Mouse (Mus musculus): ENCODE measurements at regions not wholly inside any gene's neighbourhood (a gene's known extent, or its start where the extent isn't known, plus 50 kb on each side); places are given as distances from the start of the nearest gene placed in this dataset.

DNA sequence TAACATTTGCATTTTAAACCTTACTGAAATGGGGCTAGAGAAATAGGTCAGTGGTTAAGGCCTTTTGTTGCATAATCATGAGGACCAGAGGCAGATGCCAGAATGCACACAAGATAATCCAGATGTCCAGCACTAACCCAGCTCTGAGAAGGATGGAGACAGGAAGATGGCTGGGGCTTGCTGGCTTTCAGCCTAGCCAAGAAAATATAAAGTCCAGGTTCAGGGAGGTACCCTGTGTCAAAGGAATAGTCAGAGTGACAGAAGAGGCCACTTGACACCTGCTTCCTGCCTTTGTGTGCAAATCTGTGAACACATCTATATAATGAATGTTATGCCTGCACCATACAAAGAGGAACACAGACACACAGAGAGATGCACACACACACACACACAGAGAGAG, 116.8 kb downstream of the Psat1 start:
- Histone ChIP-seq H3K4me3 (ENCODE audit: low read depth, low read length) (no peak overlapping the region), H3K27me3 (ENCODE audit: insufficient read depth, low read length) (no peaks in the 10 kb centered on the region), H3K27ac (ENCODE audit: low read depth, low read length) (no peak overlapping the region), H3K4me1 (ENCODE audit: insufficient read depth) (no peaks in the 10 kb centered on the region), H3K9ac (no peak overlapping the region), H3K9me3 (ENCODE audit: low read length) (no peaks in the 10 kb centered on the region), H3K36me3 (ENCODE audit: insufficient read depth) (no peaks in the 10 kb centered on the region), H3K4me2 (ENCODE audit: low read depth) (no peak overlapping the region)
- ATAC-seq (no peak), DNase-seq (no peak)
- TF ChIP-seq CTCF (IDR thresholded peaks at IDR 0.05; ENCODE audit: low read depth): no peak

DNA sequence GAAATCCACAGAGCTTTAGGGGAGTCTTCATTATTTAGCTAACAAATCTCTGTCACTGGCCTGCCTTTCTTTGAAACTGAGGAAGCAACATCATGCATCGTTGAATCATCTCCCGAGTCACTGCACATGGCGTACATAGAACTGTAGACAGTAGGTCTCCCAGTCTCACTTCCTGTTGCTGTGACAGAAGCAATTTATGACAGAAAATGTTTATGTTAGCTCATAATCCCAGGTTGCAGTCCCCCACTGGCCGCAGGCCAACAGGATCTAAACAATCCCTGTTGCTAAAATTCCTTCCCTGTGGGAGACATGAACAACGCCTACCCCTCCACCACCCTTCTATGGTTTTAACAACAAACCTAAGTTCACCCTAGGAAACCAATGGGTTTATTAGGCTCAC, 118.0 kb downstream of the Psat1 start:
- no peak for DNase-seq

DNA sequence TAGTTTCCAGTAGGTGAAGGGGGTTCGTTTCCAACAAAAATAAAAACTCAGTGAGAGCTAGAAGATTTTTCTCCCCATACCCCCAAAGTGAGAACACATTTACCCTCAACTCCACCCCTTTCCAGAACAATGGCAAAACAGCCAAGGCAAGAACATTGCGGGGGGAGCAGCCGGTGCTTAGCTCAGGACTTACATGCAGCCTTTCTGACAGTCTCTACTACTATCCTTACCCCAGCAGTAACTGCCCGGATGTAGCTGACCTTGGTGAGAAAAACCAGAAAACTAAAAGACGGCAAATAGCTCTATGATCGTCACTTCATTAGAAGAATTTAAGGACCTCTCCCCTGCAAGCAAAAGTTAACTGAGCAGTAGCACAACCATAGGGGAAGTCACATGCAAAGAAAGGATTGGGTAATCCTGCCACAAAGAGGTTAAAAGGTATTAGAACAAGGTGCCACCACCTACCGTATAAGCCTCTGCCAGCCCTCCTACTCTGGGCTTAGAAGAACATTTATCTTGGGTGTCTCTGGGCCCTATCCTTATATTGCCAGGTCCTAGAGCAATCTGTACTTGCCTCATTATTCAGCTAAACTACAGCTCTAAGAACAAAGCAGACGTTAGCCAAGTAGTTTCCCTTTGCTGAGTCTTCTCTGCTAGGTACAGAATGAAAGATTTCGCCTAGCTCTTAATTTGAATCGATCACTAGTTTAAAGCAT, 119.0 kb downstream of the Psat1 start:
- WGBS: 76% methylated on average over 10 of the region's 10 CpGs
- no peak overlapping the region for H3K4me3 ChIP-seq (ENCODE audit: low read depth, low read length)
- H3K27me3 ChIP-seq (ENCODE audit: insufficient read depth, low read length): no peaks in the 10 kb centered on the region
- no peak overlapping the region for H3K27ac ChIP-seq (ENCODE audit: low read depth, low read length)
- ATAC-seq (no peak), DNase-seq (no peak)
- H3K4me1 ChIP-seq (ENCODE audit: insufficient read depth): no peaks in the 10 kb centered on the region
- no peak overlapping the region for H3K4me2 ChIP-seq (ENCODE audit: low read depth)
- H3K36me3 ChIP-seq (ENCODE audit: insufficient read depth): no peaks in the 10 kb centered on the region
- TF ChIP-seq CTCF (IDR thresholded peaks at IDR 0.05; ENCODE audit: low read depth): no peak
- no peak overlapping the region for H3K9ac ChIP-seq
- no peaks in the 10 kb centered on the region for H3K9me3 ChIP-seq (ENCODE audit: low read length)

More for the DNA sequence above, 118.0 kb downstream of the Psat1 start:
- no peak overlapping the region for H3K4me2 ChIP-seq (ENCODE audit: low read depth)
- no peak for ATAC-seq
- TF ChIP-seq CTCF (IDR thresholded peaks at IDR 0.05; ENCODE audit: low read depth): no peak
- H3K9ac ChIP-seq: no peak overlapping the region
- 74% methylated on average over 5 of the region's 5 CpGs for WGBS
- no peaks in the 10 kb centered on the region for H3K27me3 ChIP-seq (ENCODE audit: insufficient read depth, low read length)
- H3K4me3 ChIP-seq (ENCODE audit: low read depth, low read length): no peak overlapping the region
- no peaks in the 10 kb centered on the region for H3K9me3 ChIP-seq (ENCODE audit: low read length)
- H3K36me3 ChIP-seq (ENCODE audit: insufficient read depth): no peaks in the 10 kb centered on the region
- H3K4me1 ChIP-seq (ENCODE audit: insufficient read depth): no peaks in the 10 kb centered on the region
- no peak overlapping the region for H3K27ac ChIP-seq (ENCODE audit: low read depth, low read length)

DNA sequence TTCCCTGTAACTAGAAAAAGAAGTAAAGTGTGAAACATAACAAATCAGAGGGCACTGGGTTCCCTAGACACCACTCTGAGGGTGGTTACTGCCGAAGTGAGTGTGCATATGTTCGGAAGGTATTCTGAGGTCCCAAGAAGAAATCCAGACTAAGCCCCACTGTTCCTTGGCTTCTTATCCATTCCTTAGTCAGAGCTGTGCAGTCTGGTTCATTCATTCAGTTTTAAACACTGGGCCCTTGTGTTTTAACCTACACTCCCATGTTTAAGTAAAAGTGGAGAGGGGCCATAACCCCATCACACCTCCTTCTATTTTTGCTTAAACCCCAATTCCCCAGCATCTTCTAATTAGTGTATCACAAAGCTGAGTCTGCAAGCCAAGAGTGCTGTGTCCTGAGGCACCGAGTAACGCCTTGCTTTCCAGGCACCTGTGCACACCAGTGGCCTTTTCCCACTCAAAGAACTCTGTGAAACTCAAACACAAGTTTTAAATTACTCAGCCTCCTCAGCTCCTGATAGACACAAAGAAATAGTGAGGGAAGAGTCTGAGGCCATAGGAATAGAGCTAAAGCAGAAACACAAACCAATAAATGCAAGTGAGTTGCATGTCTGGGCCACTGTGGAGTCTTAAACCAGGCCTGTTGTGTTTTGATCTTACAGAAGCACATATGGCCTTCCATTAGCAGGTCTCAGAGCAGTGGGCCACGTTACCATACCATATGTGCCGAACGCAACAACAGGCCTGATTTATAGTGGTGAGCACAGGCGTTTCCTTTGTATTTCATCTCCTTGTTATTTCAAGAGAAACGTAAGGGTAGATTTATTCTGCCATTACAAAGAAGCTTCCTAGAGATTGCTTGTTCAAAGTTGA, 119.8 kb downstream of the Psat1 start:
- TF ChIP-seq CTCF (IDR thresholded peaks at IDR 0.05; ENCODE audit: low read depth): no peak
- Histone ChIP-seq H3K9ac (no peak overlapping the region), H3K36me3 (ENCODE audit: insufficient read depth) (no peaks in the 10 kb centered on the region), H3K27me3 (ENCODE audit: insufficient read depth, low read length) (no peaks in the 10 kb centered on the region), H3K27ac (ENCODE audit: low read depth, low read length) (no peak overlapping the region), H3K4me3 (ENCODE audit: low read depth, low read length) (no peak overlapping the region), H3K9me3 (ENCODE audit: low read length) (no peaks in the 10 kb centered on the region), H3K4me1 (ENCODE audit: insufficient read depth) (no peaks in the 10 kb centered on the region), H3K4me2 (ENCODE audit: low read depth) (no peak overlapping the region)
- ATAC-seq: no peak
- no peak for DNase-seq
- WGBS: 68% methylated on average over 9 of the region's 9 CpGs

DNA sequence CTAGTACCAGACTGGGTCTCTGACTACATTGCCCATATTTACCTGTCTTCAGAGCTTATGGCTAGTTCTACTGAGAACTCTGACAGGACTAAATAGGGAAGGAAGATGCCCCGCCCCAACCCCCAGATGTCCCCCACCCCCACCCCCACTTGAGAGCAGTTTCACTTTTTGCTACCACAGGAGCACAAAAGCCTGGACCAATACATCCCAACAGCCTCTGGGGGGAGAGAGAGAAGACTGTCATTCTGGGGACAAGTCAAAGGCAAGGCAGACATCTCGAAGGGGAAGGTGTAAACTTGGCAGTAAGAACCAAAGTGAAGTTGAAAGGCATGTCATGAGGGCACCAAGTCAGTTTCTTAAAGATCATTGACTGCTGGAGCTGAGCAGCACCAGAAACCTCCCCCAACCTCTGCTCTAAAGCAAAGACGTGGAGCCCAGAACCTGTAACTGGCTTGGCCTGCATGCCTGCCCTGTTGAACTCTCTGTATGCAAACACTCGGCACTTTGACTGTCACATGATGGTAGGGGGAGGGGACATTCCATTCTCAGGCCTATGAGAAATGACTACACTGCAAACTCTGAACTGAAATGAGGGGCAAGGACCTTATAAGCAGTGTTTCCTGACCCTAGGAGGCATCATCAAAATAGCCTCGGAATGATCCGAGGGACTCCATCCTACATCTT, 123.3 kb downstream of the Psat1 start:
- DNase-seq: no peak
- Histone ChIP-seq H3K27me3 (ENCODE audit: insufficient read depth, low read length) (no peaks in the 10 kb centered on the region), H3K4me1 (ENCODE audit: insufficient read depth) (no peaks in the 10 kb centered on the region), H3K4me2 (ENCODE audit: low read depth) (no peak overlapping the region), H3K9ac (no peak overlapping the region), H3K9me3 (ENCODE audit: low read length) (no peaks in the 10 kb centered on the region), H3K36me3 (ENCODE audit: insufficient read depth) (no peaks in the 10 kb centered on the region), H3K4me3 (ENCODE audit: low read depth, low read length) (no peak overlapping the region), H3K27ac (ENCODE audit: low read depth, low read length) (no peak overlapping the region)
- ATAC-seq: no peak
- no peak for TF ChIP-seq CTCF (IDR thresholded peaks at IDR 0.05; ENCODE audit: low read depth)
- WGBS: 84% methylated on average over 6 of the region's 6 CpGs

DNA sequence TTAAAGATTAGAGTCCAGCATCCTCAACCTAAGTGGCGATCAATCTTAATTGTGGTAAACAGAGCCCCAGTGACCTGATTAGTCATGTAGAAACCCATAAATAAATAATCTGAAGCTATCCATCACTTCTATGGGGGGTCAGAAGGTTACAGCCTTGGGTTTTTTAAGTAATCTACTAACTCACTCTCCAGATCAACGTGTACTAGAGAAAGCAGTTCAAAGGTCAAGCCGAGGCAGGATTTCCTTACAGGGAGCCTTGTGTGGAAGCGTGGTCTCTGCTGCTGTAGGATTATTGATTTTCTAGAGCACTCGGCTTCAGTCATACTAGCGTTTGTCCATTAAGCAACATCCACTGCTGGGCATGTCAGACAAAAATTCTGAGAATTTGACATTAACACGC, 127.1 kb downstream of the Psat1 start:
- no peak overlapping the region for H3K4me2 ChIP-seq (ENCODE audit: low read depth)
- no peaks in the 10 kb centered on the region for H3K9me3 ChIP-seq (ENCODE audit: low read length)
- no peaks in the 10 kb centered on the region for H3K27me3 ChIP-seq (ENCODE audit: insufficient read depth, low read length)
- no peaks in the 10 kb centered on the region for H3K36me3 ChIP-seq (ENCODE audit: insufficient read depth)
- 84% methylated on average over 7 of the region's 7 CpGs for WGBS
- H3K9ac ChIP-seq: no peak overlapping the region
- H3K27ac ChIP-seq (ENCODE audit: low read depth, low read length): no peak overlapping the region
- DNase-seq: no peak
- no peaks in the 10 kb centered on the region for H3K4me1 ChIP-seq (ENCODE audit: insufficient read depth)
- no peak for TF ChIP-seq CTCF (IDR thresholded peaks at IDR 0.05; ENCODE audit: low read depth)
- ATAC-seq: no peak
- no peak overlapping the region for H3K4me3 ChIP-seq (ENCODE audit: low read depth, low read length)

DNA sequence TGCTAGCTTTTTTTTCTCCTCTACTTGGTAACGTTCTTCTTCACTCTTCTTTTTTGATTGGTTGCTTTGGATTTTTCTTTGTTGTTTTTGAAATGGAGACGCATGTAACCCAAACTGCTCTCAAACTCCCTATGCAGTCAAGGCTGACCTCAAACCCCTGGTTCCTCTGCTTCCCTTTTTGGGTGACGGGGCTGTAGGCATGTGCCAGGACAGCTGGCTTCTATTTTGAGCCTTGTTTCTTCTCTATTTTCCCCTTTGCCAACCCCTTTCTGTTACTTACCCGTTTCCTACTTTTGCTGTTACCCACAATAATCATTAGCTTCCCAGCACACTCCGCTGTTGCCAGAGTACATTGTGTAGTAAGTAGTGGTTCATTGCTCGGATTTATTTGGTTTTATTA, 132.0 kb downstream of the Psat1 start:
- no peak overlapping the region for H3K4me2 ChIP-seq (ENCODE audit: low read depth)
- H3K9ac ChIP-seq: no peak overlapping the region
- H3K9me3 ChIP-seq (ENCODE audit: low read length): no peaks in the 10 kb centered on the region
- no peaks in the 10 kb centered on the region for H3K27me3 ChIP-seq (ENCODE audit: insufficient read depth, low read length)
- H3K36me3 ChIP-seq (ENCODE audit: insufficient read depth): no peaks in the 10 kb centered on the region
- no peak overlapping the region for H3K4me3 ChIP-seq (ENCODE audit: low read depth, low read length)
- DNase-seq (no peak), ATAC-seq (no peak)
- WGBS: 59% methylated on average over 6 of the region's 6 CpGs
- no peak overlapping the region for H3K27ac ChIP-seq (ENCODE audit: low read depth, low read length)
- H3K4me1 ChIP-seq (ENCODE audit: insufficient read depth): no peaks in the 10 kb centered on the region
- TF ChIP-seq CTCF (IDR thresholded peaks at IDR 0.05; ENCODE audit: low read depth): no peak
